Mouse (Mus musculus) frontal cortex, adult (tissue): ENCODE measurements around the gene Adamts4.

Source experiments
- ATAC-seq: cut with Nextera tagmentation; 2 replicates; pipeline ENCODE4 v1.9.2; 2017; ENCODE audit warnings: mild to moderate bottlenecking, moderate library complexity, mixed read lengths; ENCODE audit not compliant: low TSS enrichment

The Adamts4 gene

DNA sequence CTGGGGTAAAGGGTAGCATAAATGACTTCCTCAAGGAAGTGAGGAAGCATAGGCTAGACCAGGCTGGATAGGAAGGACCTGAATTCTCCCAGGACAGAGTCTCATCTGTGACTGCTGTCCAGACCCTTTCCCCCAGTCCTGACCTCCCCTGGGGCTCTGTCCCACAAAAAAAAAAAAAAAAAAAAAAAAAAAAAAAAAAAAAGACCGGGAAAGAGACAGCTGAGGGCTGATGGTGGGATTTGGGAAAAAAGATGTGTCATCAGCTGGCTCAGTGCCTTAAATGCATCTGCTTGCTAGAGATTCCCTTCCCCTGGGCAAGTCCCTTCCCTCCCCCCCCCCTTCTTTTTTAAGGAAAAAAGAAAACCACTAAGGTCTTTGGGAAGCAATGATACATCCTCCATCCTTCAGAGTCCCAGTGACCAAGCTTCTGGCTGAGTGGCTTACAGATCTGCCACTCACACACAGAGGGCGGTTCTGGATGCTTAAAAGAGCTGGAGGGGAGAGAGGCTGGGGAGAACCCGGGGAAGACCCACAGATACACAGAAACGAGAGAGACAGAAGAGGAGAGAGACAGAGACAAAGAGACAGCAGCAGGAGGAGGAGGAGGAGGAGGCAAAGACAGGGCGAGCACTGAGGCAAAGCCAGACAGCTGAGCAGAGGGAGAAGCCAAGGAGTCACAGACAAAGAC, at the start of gene Adamts4:
Gene Adamts4 (plus strand): TSS at position 509 of the 688 bp plus-strand sequence.
- ATAC-seq: peak; percentile 51

DNA sequence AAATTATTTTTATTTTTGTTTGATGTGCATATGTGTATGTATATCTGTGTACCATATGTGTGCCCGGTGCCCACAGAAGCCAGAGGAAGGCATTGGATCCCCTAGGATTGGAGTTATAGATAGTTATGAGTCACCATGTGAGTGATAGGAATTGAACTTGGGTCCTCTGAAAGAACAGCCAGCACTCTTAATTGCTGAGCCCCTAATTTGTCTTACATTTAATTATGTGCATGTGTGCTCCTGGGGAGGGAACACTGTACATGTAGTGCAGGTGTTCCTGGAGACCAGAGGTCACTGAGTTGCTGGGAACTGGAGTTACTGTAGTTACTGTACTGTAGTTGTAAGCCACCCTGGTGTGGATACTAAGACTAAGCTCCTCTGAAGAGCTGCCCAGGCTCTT, 49.5 kb upstream of the Adamts4 start:
- no peak for ATAC-seq

DNA sequence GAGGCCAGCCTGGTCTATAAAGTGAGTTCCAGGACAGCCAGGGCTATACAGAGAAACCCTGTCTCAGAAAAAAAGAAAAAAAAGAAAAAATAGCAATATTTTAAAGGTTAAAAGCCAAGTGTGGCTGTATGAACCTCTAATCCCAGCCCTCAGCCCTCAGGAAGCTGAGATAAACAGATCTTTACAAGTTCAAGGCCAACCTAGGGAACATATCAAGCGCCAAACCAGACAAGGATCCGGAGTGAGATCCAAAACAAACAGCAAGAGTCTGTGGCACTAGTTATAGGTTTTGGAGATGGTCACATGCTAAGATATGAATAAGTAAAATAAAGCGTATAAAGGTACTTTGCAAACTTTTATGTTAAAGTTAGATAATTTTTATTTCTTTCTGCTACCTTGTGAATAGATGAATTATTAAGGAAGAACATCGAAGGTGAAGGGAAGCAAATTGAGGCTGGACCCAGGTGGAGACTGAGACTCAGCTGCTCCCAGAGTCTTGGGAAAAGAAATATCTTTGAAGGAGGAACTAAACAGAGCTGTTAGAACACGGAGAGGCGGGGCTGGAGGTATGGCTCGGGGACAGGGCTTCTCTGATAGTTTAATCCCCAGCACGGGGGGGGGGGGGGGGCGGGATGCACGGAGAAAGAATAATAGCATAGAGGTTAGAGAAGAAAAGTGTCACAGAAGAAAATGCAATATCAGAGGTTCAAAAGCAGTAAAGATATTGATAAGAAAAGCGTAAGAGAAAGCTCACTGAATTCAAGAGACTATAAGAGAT, 46.6 kb upstream of the Adamts4 start:
- ATAC-seq: no peak

DNA sequence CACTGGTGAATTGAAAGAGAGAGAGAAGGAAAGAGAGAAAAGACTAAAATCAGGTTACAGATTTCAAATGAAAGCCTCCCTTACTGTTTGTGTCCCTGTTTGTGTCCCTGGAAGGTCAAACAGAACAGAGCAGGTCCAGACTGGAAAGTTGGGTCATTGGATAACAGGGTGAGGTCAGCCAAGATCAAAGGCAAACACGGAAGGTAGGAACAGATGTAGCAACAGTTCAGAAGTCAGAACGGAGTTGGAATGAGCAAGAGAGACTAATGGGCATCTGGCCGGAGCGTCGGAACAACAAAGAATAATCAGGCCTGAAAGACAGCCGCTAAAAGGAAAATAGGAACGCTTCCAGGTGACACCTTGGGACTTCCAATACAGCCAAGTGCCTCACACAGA, 46.0 kb upstream of the Adamts4 start:
- ATAC-seq: no peak

DNA sequence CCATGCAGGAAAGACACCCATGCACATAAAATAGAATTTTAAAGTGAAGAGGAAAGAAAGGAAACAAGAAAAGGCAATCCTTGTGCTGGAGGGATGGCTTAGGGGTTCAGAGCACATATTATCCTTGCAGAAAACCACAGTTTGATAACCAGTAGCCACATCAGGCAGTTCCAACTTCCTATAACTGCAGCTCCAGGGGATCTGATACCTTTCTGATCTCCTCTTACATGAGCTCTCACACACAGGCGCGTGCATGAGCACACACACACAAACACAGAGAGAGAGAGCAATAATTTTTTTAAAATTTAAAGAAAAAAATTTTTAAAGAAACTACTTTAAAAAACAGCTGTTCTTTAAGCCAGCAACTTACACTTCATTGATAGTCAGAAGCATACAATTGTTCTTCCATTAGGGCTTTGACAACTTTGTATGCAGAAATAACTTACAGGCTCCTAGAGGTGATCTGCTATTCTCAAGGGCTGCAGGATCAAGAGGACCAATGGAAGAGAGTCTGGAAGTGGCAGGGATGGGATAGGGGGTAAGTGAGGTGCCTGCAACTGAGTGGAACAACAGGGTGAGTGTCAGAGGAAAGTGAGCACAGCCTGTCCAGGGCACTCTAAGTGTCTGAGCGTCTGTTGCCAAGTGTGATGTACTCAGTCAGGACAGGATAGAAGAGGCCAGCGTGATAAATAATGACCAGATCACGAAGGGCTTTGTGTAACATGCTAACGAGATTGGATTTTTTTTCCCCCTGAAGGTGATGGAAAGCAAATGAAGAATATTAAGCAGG, 44.3 kb upstream of the Adamts4 start:
- ATAC-seq: no peak

DNA sequence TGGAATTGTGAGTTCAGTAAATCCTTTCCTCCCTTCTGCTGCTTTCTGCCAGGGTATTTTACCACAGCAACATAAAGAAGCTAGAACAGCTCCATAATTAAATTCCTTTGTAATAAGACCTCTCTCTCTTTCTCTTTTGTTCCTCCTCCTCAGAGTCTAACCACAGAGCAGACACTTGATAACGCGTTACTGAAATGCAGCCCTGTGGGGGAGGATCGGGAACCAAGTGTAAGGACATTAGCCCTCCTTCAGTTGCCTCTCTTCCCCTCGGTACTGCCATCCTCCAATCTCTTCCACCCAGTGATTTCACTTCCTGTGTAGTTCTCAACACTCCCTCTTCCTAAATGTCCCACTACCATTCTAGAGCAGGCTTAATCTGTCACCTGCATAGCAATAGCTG, 40.8 kb upstream of the Adamts4 start:
- ATAC-seq: no peak

DNA sequence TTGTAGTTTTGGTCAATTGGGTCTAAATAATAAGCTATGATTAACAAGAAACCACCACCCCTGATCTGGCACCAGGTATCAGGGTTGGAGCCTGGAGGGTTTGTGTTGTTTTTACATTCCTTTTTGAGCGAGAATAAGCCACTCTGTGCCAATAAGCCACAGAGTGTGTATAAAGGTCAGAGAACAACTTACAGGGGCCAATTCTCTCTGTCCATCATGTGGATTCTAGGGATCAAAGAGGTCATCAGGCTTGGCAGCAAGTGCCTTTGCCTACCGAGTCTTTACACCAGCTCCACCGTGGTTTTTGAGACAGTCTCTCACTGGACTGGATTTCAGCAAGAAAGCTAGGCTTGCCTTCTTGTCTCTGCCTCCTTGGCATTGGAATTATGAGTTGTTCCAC, 37.4 kb upstream of the Adamts4 start:
- ATAC-seq: no peak

DNA sequence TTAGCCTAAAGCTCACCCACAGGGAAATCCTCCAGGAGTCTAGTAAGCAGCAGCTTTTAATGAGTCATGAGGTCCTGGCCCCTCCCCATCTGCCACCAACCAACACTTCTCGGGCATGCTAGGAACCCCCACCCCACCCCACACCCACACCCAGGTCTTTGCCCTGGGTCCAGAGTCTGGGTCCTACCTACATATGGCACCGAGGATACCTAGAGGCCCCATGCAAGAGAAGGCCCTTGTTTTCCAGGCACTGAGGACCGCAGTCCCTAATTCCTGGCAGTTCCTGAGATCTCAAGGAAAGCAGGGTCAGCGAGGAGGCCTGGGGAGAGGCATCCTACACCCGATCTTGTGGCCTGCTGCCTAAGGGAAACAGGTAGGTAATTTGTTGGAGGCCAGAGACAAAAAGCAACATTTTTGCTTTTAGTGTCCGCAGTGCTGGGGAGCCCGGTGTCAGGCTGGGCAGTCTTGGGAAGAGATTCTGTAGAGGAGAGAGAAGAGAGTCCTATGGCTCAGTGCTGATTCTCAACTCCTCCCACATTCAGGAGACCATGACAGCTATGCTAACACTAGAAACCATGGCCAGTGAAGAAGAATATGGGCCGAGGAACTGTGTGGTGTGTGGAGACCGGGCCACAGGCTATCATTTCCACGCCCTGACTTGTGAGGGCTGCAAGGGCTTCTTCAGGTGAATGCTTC, 36.3 kb upstream of the Adamts4 start, which contains the start of gene Nr1i3:
Gene Nr1i3 (plus strand): TSS at position 170 of the 696 bp plus-strand sequence.
- ATAC-seq: no peak

DNA sequence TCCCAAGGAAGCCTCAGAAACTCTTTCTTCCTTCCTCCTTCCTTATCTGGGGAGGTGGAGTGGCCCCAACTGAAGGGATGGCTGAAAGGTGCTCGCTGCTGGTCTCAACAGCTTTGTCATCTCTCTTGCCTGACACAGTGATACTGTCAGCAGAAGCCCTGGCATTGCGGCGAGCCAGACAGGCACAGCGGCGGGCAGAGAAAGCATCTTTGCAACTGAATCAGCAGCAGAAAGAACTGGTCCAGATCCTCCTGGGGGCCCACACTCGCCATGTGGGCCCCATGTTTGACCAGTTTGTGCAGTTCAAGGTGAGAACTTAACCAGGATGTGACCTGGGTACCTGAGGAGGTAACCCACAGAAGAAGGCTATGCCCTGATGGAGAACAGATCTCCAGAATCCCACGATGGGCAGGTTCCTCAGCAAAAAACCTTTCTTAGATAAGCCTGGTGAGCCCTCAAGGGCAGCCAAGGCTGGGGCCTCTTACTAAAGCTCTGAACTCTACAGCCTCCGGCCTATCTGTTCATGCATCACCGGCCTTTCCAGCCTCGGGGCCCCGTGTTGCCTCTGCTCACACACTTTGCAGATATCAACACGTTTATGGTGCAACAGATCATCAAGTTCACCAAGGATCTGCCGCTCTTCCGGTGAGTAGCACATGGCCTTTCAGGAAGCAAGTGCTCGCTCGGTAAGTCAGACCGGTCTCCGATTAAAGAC, 33.8 kb upstream of the Adamts4 start:
- ATAC-seq: no peak

DNA sequence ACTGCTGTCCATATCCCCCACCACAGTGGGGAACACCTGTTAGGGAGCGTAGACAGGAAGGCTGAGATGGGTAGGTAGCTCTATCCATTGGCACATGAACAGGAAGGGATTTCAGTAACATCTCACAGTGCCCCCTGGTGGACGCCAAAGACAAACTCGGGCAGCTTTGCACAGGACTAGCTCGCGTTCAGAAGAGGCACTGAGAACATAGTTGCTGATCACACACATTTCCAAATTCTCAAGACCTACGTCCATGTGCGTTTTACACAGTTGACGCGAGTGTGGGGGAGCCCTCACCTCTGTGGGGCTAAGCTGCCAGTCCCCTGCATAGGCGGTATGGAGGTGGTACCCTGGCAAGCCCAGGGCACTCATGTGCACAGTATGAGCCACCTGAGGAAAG, 29.4 kb upstream of the Adamts4 start:
- ATAC-seq: peak; percentile 38

DNA sequence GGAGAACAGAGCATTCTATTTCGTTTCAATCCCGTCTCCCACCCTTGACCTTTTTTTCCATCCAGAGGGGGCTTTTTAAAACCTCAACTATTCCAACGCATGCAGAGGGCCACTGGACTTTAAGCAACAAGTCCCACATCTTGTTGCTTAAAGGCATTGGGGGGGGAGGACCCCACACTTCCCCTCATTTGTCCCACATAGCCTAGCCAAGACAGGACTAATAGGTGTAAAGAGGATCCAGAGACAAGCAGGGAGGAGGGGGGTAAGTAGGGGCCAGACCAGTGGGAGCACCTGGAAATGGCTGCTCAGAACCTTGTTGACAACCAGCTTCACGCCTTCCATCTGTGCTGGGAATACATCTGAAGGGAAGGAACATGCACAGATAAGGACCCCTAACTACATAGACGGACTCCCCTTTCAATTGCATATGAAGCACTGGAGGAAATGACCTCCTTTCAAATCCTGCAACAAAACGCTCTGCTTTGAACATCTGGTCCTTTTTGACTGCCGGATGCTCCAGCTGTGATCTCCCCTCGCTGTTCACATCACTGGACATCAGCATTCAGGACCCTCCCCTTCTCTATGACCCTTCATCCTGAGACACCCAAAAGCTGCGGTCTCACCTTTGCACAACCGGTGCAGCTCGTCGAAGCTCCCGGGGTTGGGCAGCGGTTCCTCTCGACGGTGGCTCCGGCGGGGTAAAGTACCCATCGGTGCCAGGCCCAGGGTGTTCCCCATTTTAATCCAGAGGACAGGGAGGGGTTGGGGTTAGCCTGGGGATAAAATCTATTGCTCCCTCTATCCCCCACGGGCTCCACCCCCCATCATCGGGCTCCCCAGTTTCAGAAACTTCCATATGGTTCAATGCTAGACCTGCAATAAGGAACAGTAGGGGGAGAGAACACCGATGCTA, 28.7 kb upstream of the Adamts4 start:
- no peak for ATAC-seq

DNA sequence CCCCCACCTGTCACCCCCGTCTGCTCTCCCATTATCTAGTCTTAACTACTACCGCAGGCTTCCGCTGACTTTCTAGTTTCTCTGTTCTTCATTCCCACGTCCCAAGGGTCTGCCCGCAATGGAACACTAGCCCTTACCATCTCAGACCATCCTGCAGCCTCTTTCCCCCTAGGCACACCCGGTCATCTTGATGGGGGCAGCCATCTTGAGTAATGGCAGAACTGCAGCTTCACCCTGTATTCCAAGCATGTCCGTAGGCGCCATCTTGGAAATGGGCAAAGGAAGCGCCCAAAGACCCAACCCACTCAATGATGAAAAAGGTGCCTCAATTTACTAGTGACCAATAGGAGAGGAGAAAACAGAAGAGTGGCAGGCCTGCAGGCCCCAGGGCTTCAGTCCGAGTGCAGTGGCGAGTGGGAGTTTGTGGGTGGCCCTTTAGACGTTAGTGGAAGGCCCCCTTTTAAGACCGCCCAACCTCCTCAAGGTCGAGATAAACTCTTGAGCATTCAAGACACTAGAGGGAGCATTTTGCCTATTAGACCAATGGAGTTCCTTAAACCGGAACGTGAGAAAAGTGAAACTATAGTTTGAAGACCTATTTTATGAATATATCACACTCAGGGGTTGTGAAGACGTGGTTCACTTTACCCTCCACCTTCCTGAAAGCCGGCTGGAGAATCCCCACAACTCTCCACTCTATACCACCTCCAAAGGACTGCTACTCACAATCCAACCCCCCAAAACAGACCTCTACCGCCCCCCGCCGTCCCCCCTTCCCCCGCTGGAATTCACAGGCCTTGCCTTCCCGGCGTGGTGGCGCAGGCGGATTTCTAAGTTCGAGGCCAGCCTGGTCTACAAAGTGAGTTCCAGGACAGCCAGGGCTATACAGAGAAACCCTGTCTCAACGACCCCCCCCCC, 27.7 kb upstream of the Adamts4 start, which contains the start of gene Tomm40l:
Gene Tomm40l (minus strand): TSS at position 277 of the 918 bp plus-strand sequence.
- ATAC-seq: peak; percentile 95

DNA sequence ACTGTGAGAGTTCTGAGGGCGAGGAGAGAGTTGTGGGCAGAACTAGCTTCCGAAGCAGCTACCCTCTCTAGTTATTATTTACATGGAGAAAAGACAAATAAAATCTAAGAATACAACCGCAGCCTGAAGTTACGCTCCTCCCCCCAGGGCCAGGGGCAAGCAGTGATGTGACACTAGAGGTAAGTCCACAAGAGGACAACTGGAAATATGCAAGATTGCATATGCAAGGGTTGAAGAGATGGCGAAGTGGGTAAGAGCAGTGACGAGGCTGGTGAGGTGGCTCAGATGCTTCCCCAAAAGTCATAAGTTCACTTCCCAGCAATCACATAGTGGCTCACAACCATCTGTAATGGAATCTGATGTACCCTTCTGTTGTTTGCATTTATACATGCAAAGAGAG, 27.1 kb upstream of the Adamts4 start:
- ATAC-seq: no peak

DNA sequence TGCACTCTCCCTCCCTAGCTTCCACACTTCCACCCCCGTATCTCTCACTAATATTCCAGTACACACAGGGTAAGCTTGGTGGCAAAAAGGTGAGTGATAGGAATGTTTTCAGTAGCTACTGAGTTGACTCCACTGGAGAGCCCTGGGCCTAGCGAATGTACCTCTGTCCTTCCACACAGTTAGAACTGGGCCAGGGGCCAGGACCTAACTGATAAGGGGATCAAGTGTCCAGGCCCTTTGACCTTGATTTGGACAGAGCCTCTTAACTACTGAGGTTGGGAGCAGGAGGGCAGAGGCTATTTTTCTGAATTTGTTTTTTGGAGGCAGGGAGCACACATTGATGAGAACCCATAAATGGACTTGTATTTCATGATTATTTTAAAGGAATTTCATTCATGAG, 26.4 kb upstream of the Adamts4 start:
- ATAC-seq: no peak

DNA sequence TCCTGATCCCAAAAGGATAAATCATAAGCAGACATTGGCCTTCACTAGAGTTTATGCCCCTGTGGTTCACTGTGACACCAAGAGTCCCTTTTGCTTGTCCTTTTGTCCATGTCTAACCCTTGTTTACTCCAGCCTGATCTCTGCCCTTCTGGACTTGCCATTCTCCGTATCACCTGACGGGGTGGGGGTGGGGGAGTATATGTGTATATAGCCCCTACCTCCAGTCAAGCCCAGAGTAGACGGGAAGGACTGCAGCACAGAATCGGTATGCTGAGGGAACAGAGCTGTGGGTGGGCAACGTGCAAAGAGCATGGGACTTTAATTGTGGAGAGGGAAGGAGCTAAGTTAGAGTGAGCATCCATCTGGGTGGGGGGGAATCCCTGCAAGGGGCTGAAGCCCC, 25.4 kb upstream of the Adamts4 start, which contains the start of gene Apoa2:
Gene Apoa2 (plus strand): TSS at position 198 of the 400 bp plus-strand sequence.
- ATAC-seq: no peak

DNA sequence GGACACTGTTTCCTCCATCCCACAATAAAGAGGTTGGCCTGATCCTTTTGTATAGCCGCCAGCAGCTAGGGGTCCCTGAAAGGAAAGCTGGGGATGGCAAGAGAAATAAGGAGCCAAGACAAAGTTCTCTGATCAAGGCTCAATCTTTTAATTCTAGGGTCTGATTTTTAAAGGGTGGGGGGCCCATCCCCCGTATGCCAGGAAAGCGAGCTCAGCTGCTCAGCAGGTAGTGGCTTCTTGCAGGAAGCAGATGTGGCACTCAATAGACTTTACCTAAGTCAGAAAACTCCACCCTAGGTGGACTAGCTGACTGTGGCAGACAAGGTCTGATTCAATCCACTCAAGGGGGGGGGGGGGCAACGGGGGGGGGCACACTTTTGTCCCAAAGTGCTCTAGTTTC, 23.4 kb upstream of the Adamts4 start:
- ATAC-seq: no peak

DNA sequence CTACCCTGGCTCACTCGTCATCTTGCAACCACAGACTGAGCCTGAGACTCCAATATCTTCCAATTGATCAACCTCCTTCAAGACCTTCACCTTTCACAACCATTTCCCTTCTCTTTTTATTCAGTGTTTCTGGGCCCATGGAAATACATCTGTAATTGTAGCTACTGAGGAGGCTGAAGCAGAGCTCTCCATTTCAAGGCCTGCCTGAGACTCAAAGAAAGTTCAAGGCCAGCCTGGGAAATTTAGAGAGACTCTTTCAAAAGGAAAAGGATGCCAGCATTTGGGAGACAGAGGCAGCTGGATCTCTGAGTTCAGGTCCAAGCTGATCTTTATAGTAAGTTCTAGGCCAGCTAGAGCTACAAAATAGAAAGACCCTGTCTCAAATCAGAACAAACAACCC, 22.3 kb upstream of the Adamts4 start:
- no peak for ATAC-seq

DNA sequence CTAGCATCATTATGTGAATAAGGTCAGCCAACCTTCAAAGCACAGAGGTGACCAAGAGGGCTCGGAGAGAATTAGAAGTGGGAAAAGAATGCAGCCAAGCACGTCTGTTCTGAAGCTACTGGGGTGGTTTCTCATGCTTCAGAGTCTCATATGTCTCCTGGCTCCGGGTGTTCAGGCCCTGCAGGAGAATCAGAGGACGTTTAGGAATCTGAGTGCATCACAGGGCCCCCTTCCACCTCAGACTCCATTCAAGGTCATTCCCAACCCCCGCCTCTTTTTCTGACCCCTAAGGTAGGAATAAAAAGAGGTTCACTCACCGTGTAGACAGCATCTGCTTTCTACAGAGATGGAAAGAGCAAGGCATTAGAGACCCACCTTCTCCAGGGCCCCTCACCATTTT, 20.5 kb upstream of the Adamts4 start:
- no peak for ATAC-seq

DNA sequence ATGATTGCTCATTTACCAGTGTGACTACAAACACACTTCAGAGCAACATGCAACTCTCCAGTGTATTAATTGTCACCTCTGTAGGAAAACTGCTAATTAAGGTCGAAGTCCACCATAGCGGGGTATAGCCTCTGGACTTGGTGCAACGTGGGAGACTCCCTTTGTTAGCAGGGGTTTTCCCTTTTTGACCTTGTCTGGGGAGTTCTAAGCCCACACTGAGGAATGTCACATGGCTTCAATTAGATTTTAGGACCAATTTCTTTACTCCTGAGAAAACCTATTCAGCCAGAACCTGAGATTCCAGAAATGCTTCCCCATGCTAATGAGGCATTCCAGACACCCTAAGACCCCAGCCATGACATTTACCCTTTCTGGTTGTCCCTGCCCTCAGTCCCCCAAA, 20.0 kb upstream of the Adamts4 start:
- no peak for ATAC-seq
